In the genomic region with DNA sequence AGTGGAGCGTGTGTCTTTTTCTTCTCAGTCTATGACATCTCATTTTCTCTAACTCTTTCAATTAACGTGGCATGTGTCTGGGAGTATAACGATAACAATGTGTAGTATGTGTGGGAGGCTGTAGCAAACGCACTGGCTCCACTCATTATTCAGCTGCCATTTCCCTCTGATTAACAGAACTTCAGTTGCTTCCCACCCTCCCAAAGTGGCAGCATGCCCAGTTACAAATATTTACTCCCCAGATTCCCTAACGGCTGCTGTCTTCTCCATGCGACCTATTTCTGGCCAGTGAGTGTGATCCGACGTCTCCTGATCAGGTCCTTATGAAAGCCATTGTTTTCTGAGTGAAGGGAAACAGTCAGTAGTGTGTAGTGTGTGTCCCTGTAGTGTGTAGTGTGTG, we compare ENCODE assay signal across 11 mouse cellular contexts.
DNase-seq lines count a peak whose midpoint lies in the region; ATAC-seq and TF ChIP-seq lines count a peak whose summit lies in the region.
"Had no signal": no experiment of that assay in that cellular context is flagged by ENCODE, and none has a peak within 500 bp of the region (broad histone marks: within the 10 kb centered on the region; RNA-seq: fewer than 3 reads in every experiment).

No protein-coding gene starts in this region.

- no peaks in the 10 kb centered on the region for H3K9me3 ChIP-seq in heart, postnatal 0 days (replicated peaks; ENCODE audit: control insufficient read depth, low read length)
- H3K9me3 ChIP-seq in heart, embryonic 11.5 days (replicated peaks; ENCODE audit: control insufficient read depth, low read length) = no peaks in the 10 kb centered on the region
- no peaks in the 10 kb centered on the region for H3K9me3 ChIP-seq in midbrain, postnatal 0 days (ENCODE audit: low read length)
- no peaks in the 10 kb centered on the region for H3K9me3 ChIP-seq in midbrain, embryonic 10.5 days (replicated peaks)
- H3K9me3 ChIP-seq in lung, embryonic 15.5 days = no peaks in the 10 kb centered on the region
- H3K9me3 ChIP-seq: liver, embryonic 12.5 days; midbrain, embryonic 12.5 days had no signal

- WGBS in heart, postnatal 0 days = 17% methylated on average over 8 of the region's 8 CpGs
- WGBS in heart, embryonic 11.5 days (ENCODE audit: insufficient replicate concordance) = 54% methylated on average over 8 of the region's 8 CpGs
- WGBS in midbrain, postnatal 0 days = 72% methylated on average over 8 of the region's 8 CpGs
- WGBS in midbrain, embryonic 10.5 days = 93% methylated on average over 8 of the region's 8 CpGs
- 23% methylated on average over 8 of the region's 8 CpGs for WGBS in lung, embryonic 15.5 days

- TF ChIP-seq CTCF in heart, postnatal 0 days (IDR thresholded peaks at IDR 0.05; ENCODE audit: low read depth) = no peak
- no peak for TF ChIP-seq CTCF in midbrain, postnatal 0 days (IDR thresholded peaks at IDR 0.05)

- DNase-seq in heart, postnatal 0 days (ENCODE audit: low spot score) = peak; percentile 60
- peak; percentile 25 for DNase-seq in midbrain, postnatal 0 days (ENCODE audit: low spot score)
- DNase-seq in midbrain, embryonic 10.5 days (ENCODE audit: low spot score) = no peak
- DNase-seq in telencephalon, adult 2 months (ENCODE audit: low read depth, low spot score) = peak; percentile 38
- DNase-seq in right cerebral cortex, postnatal 4 days = no peak
- DNase-seq: gastrocnemius, postnatal 36 days had no signal

- H3K27ac ChIP-seq in heart, postnatal 0 days (ENCODE audit: low read depth) = no peak overlapping the region
- H3K27ac ChIP-seq in heart, embryonic 11.5 days (ENCODE audit: low read depth, low read length) = no peak overlapping the region
- H3K27ac ChIP-seq in midbrain, postnatal 0 days (ENCODE audit: low read depth, low read length) = no peak overlapping the region
- no peak overlapping the region for H3K27ac ChIP-seq in midbrain, embryonic 10.5 days (replicated peaks)
- H3K27ac ChIP-seq in lung, embryonic 15.5 days = peak overlapping the region; percentile 78
- H3K27ac ChIP-seq: liver, embryonic 12.5 days; midbrain, embryonic 12.5 days had no signal

- H3K36me3 ChIP-seq in heart, postnatal 0 days (replicated peaks; ENCODE audit: control insufficient read depth, insufficient read depth, low read length) = no peaks in the 10 kb centered on the region
- no peaks in the 10 kb centered on the region for H3K36me3 ChIP-seq in heart, embryonic 11.5 days (ENCODE audit: control insufficient read depth, insufficient read depth, low read length)
- no peaks in the 10 kb centered on the region for H3K36me3 ChIP-seq in midbrain, postnatal 0 days (ENCODE audit: insufficient read depth, low read length)
- no peaks in the 10 kb centered on the region for H3K36me3 ChIP-seq in midbrain, embryonic 10.5 days
- H3K36me3 ChIP-seq in lung, embryonic 15.5 days = no peaks in the 10 kb centered on the region
- H3K36me3 ChIP-seq: liver, embryonic 12.5 days; midbrain, embryonic 12.5 days had no signal

- H3K4me1 ChIP-seq in heart, postnatal 0 days (ENCODE audit: control insufficient read depth, insufficient read depth) = peaks cover 23% of the 10 kb centered on the region
- H3K4me1 ChIP-seq in heart, embryonic 11.5 days (ENCODE audit: control insufficient read depth, insufficient read depth, low read length) = 0 out of 2 replicates have a peak, but pooled peaks cover 2% of the 10 kb centered on the region
- no peaks in the 10 kb centered on the region for H3K4me1 ChIP-seq in midbrain, postnatal 0 days (ENCODE audit: insufficient read depth, low read length)
- H3K4me1 ChIP-seq in midbrain, embryonic 10.5 days = no peaks in the 10 kb centered on the region; the same call in 1 of the 2 replicates
- peaks cover 40% of the 10 kb centered on the region for H3K4me1 ChIP-seq in lung, embryonic 15.5 days
- H3K4me1 ChIP-seq: midbrain, embryonic 12.5 days had no signal

- no peaks in the 10 kb centered on the region for H3K27me3 ChIP-seq in heart, postnatal 0 days (ENCODE audit: control insufficient read depth, insufficient read depth, low read length)
- H3K27me3 ChIP-seq in heart, embryonic 11.5 days (ENCODE audit: control insufficient read depth, insufficient read depth, low read length) = no peaks in the 10 kb centered on the region
- no peaks in the 10 kb centered on the region for H3K27me3 ChIP-seq in midbrain, postnatal 0 days (ENCODE audit: insufficient read depth, low read length)
- H3K27me3 ChIP-seq in midbrain, embryonic 10.5 days (ENCODE audit: low read depth, poor library complexity, severe bottlenecking) = no peaks in the 10 kb centered on the region
- no peaks in the 10 kb centered on the region for H3K27me3 ChIP-seq in lung, embryonic 15.5 days
- H3K27me3 ChIP-seq: liver, embryonic 12.5 days; midbrain, embryonic 12.5 days had no signal

- TF ChIP-seq EP300 in heart, postnatal 0 days (IDR thresholded peaks at IDR 0.05; ENCODE audit: low read depth) = no peak

- no peak overlapping the region for H3K4me2 ChIP-seq in heart, postnatal 0 days (ENCODE audit: low read depth, low read length)
- H3K4me2 ChIP-seq in heart, embryonic 11.5 days = no peak overlapping the region
- no peak overlapping the region for H3K4me2 ChIP-seq in midbrain, postnatal 0 days (ENCODE audit: low read depth, low read length, poor library complexity, severe bottlenecking)
- H3K4me2 ChIP-seq in lung, embryonic 15.5 days = no peak overlapping the region
- H3K4me2 ChIP-seq: liver, embryonic 12.5 days; midbrain, embryonic 12.5 days had no signal

- no peak overlapping the region for H3K4me3 ChIP-seq in heart, postnatal 0 days (ENCODE audit: low read depth, low read length)
- H3K4me3 ChIP-seq in heart, embryonic 11.5 days (ENCODE audit: low read depth, low read length) = no peak overlapping the region
- H3K4me3 ChIP-seq in midbrain, postnatal 0 days (ENCODE audit: low read depth, low read length) = no peak overlapping the region
- H3K4me3 ChIP-seq in midbrain, embryonic 10.5 days = no peak overlapping the region
- H3K4me3 ChIP-seq in lung, embryonic 15.5 days = no peak overlapping the region
- H3K4me3 ChIP-seq: liver, embryonic 12.5 days; midbrain, embryonic 12.5 days had no signal

- ATAC-seq in heart, postnatal 0 days (ENCODE audit: insufficient read depth, low read depth) = no peak
- ATAC-seq in heart, embryonic 11.5 days (replicated peaks; ENCODE audit: insufficient number of reproducible peaks, low FRiP score, low TSS enrichment) = no peak
- ATAC-seq in midbrain, postnatal 0 days (ENCODE audit: low FRiP score) = no peak
- peak; percentile 41; the same call in 1 of the 2 replicates for ATAC-seq in lung, embryonic 15.5 days (ENCODE audit: borderline replicate concordance, extremely low read depth, low FRiP score, low TSS enrichment)
- ATAC-seq: hindbrain, embryonic 16.5 days; liver, embryonic 12.5 days had no signal

- no peak overlapping the region for H3K9ac ChIP-seq in heart, postnatal 0 days (replicated peaks; ENCODE audit: low read depth, low read length)
- H3K9ac ChIP-seq in heart, embryonic 11.5 days (ENCODE audit: low read depth, low read length) = no peak overlapping the region
- H3K9ac ChIP-seq in midbrain, postnatal 0 days (replicated peaks; ENCODE audit: low read length, poor library complexity, severe bottlenecking) = no peak overlapping the region
- no peak overlapping the region for H3K9ac ChIP-seq in lung, embryonic 15.5 days
- H3K9ac ChIP-seq: liver, embryonic 12.5 days; midbrain, embryonic 12.5 days had no signal

Comparison
In these comparisons a context has a peak if more than half of its experiments do, and no peak if none do; other contexts are left out.
1. DNase-seq: peak in heart, postnatal 0 days (single experiment), midbrain, postnatal 0 days (single experiment) and telencephalon, adult 2 months (single experiment); none in midbrain, embryonic 10.5 days (single experiment) and right cerebral cortex, postnatal 4 days (single experiment).